Mouse (Mus musculus): ENCODE measurements around the gene Gpr108.

Gene Gpr108

DNA sequence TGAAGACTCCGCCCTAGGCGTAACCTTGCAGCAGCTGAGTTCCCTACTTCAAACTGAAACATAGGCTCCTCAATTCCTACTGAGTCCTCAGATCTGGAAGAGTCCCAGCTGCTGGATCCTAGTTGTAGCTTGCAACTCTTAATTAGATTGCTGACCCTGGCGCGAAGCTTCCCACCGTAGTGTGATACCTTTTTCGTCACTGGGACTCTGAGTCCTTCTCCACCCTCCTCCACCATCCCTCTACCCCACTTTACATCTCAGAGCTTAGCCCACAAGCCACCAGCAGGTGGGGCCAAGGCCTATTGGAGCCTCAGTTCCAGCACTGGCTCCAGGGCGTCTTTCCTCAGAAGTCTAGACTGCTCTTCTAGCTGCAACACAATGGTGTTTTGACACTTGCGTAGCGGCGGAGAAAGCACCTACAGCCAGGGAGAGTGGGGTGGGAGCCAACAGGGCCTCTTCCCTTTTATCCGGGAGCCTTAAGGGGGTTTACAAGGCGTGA is at the start of gene Gpr108:
TSS of gene Gpr108 (minus strand) at position 246 of the 499 bp plus-strand sequence.
- in situ Hi-C loops (cut with MboI, MseI): loop anchor here (5.0 kb wide), 2 partner anchors 44 to 251 kb away; partner anchors contain the start of gene Alkbh7

DNA sequence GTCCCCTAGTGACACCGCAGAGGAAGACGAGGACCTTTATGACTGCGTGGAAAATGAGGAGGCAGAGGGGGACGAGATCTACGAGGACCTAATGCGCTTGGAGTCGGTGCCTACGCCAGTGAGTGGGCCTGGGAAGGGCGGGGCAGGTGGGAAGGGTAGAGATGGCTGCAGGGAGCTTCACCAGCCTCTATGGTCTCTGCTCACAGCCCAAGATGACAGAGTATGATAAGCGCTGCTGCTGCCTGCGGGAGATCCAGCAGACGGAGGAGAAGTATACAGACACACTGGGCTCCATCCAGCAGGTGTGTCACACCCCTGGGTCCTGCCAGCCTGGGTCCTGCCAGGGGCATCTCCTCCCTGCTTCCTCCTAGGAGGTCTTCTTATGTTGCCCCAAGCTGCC is 48.8 kb upstream of the Gpr108 start:
- in situ Hi-C loops (cut with MboI, MseI): loop anchor here (25.0 kb wide), 1 partner anchor 1260 kb away; the partner anchor contains the start of genes Chaf1a and Sh3gl1

DNA sequence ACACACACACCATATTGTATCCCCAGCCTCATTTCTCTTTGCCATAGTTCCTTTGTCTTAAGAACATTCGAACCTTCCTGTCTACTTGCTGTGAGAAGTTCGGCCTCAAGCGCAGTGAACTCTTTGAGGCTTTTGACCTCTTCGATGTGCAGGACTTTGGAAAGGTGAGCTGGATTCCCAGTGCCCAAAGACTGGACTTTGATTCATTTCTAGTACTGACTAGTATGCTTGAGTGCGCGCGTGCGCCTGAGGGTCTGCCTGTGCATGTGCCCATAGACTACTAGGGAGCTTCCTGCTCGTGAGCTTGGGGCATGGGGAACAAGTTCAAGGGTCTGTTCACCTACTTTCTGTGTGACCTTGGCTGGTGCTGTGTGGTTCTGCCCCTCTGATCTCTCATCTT is 47.7 kb upstream of the Gpr108 start:
- in situ Hi-C loops (cut with MboI, MseI): loop anchor here (25.0 kb wide), 1 partner anchor 1259 kb away; the partner anchor contains the start of genes Chaf1a and Sh3gl1

DNA sequence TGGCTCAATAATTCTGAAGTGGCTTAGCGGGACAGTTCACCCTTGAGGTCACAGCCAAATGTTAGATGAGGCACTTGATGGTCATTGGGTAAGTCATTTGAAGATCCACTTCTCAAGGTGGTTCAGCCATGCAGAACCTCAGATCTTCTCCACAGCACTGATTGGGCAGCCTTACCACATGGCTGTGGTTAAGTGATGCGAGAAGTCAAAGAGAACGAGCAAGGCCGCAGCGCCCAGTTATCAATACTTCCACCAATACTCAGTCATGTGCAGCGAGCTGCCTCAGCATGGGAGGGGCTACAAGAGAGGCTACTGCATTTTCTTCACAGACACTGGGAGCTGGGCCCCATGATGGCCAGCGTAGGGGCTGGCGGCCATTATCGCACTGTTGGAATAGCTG is 44.7 kb upstream of the Gpr108 start:
- in situ Hi-C loops (cut with MboI, MseI): loop anchor here (5.0 to 25.0 kb wide), 2 partner anchors 46 to 1256 kb away; partner anchors contain the start of genes Chaf1a, Gpr108, Sh3gl1 and Trip10

DNA sequence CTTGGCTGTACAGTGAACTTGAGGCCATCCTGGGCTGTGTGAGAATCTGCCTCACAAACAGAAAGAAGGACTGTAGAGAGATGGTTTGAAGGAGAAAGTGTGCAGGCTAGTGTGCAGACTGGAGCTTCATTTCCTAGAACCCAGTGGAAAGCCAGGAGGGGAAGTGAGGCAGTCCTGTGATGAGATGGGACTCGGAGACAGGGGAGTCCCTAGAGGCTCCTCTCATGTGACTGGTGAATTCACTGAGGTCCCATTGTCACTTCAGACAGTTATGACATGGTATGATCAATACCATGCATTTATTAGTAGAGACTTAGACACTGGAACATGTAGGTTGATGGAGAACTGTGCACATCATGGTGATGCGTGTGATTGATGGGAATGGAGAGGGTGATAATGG is 44.1 kb upstream of the Gpr108 start:
- in situ Hi-C loops (cut with MboI, MseI): loop anchor here (5.0 to 25.0 kb wide), 2 partner anchors 45 to 1255 kb away; partner anchors contain the start of genes Chaf1a, Gpr108, Sh3gl1 and Trip10

DNA sequence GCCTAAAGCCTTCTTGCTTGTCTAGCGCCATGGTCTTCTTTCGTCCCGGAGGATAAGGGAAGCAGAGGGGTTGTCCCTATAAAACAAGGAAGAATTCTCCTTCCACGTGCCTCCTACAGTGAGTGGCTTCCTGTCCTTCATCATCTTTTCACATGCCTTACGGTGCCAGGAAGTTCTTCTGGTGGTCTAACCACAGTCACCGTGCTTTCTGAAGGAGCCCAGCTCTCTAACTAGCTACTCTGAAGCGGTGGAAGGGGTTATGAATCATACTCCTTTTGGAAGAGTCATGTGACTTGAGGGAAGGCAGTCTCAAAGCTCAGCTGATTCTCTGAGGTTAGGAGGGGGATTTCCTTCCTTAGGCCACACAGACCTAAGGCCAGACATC is 42.4 kb upstream of the Gpr108 start:
- in situ Hi-C loops (cut with MboI, MseI): loop anchor here (5.0 to 25.0 kb wide), 2 partner anchors 43 to 1253 kb away; partner anchors contain the start of genes Chaf1a, Gpr108, Sh3gl1 and Trip10

DNA sequence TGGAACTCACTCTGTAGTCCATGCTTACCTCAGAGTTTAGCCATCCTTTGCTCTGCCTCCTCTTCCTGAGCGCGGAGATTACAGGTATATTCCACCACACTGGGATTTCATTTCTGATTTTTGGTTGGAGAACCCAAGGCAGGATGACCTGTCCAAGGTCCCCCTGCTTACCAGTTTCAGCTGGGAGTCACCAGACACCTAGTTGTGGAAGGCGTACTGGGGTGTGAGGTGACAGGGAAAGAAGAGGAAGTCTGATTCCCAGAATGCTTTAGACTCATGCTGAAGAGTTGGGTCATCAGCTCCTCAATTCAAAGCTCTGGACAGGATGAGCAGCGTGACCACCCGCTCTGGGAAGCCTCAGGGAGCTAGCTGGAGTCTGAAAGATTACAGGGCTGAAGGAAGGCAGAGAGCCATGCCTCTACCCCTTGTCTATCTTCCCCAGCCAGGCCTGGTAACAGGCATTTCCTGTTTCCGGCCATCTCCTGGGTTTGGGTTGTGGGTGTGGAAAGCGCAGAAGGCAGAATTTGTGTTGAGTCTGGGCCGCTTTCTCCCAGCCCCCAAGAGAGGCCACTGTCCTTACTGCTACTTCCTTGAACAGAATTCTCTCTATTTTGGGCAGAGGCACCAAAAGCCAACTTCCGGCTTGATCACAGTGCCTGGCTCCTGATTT is 41.9 kb upstream of the Gpr108 start:
- in situ Hi-C loops (cut with MboI, MseI): loop anchor here (5.0 to 25.0 kb wide), 2 partner anchors 43 to 1253 kb away; partner anchors contain the start of genes Chaf1a, Gpr108, Sh3gl1 and Trip10

DNA sequence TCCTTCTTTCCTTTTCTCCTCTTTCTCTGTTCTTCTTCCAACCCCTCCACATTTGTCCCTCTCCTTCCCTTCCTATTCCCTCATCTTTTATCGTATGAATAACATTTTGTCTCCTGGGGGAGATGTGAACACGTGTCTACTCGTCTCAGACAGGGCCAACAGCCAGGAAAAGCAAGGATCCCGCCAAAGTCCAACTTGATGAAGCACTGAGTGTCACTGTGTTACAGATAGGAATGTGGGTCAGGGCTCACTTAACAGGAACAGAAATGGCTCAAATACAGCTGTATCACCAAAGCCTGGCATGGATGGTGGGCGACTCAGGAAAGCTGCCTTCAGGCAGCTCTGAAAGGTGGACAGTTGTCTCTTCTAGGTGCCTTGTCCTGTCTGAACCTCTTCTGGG is 41.0 kb upstream of the Gpr108 start:
- in situ Hi-C loops (cut with MboI, MseI): loop anchor here (25.0 kb wide), 1 partner anchor 1252 kb away; the partner anchor contains the start of genes Chaf1a and Sh3gl1

DNA sequence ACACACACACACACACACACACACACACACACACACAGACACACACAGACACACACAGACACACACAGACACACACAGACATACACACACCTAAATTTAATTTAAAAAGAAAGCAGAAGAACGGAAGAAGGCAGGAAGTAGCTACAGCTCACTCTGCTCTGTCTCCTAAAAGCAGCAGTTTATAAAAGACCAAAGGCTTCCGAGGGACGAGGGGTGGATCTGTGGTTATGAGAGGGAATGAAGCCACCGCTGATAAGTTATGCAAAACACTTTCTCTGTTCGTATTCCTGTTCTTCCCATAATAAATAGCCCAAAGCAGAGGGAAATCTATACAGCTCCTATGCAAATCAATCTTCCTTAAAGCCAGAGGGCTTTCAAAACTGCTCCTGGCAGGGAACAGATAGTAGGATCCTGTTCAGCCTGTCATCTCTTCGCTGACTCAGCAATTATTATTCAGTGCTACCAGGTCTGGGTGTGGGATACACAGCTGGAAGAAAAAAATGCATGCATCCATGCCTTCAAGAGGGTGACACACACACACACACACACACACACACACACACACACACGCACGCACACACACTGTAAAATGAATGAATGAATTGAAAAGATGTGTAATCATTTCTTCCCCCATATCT is 38.6 kb upstream of the Gpr108 start:
- in situ Hi-C loops (cut with MboI, MseI): loop anchor here (25.0 kb wide), 1 partner anchor 1250 kb away; the partner anchor contains the start of genes Chaf1a and Sh3gl1

DNA sequence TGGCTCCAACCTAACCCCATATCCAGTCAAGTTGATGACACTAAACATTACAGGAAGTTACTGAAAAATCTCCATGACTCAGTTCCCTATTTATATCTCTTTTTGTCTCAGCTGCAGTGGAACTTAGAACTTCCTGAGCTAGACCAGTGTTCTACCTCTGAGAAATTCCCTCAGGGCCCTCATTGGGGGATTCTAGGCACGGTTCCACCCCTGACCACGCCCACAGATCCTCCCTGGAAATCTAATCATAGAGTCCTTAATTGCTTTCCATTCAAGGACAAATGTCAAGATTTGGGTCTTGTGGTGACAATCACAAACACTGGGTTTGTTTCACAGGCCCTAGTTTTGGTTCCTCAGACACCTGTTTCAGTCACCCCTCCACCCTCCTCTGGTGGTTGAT is 36.8 kb upstream of the Gpr108 start:
- in situ Hi-C loops (cut with MboI, MseI): loop anchor here (25.0 kb wide), 1 partner anchor 1248 kb away; the partner anchor contains the start of genes Chaf1a and Sh3gl1

DNA sequence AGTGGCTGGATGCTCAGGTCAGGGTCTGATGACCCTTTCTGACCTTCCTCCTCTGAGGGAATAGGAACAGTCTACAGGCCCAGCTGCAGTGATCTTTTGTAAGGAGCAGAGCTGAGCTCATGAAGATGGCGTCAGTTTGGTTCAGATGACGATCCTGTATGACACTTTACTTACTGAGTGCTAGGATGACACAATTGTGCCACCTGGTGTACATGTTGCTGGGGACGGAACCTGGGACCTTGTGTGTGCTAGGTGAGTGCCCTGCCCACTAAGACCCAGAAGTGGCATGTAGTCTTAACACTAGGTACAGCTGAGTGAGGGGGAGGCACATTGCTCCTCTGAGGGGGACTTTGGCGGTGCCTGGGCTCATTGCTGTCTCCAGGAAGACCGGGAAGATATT is 35.7 kb upstream of the Gpr108 start:
- in situ Hi-C loops (cut with MboI, MseI): loop anchor here (25.0 kb wide), 1 partner anchor 1247 kb away; the partner anchor contains the start of genes Chaf1a and Sh3gl1

DNA sequence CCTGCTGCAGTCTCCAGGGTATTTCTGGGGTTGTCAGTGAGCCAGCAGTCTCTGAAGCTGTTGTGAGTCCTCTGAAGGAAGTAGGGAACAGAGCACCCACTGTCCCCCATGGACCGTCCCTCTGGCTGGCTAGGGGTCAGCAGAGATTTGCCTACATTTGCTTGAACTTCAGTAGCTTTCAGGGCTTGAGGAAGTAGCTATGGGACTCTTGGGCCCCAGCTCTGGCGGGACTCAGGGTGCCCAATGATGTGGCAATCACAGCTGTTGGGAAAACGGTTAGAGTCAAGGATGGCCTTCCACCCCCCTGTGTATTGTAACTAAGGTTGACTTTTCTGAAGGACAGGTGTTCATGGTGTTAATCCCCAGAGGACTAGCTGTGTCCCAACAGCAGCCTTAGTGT is 32.2 kb upstream of the Gpr108 start:
- in situ Hi-C loops (cut with MboI, MseI): loop anchor here (25.0 kb wide), 1 partner anchor 1243 kb away; the partner anchor contains the start of genes Chaf1a and Sh3gl1

DNA sequence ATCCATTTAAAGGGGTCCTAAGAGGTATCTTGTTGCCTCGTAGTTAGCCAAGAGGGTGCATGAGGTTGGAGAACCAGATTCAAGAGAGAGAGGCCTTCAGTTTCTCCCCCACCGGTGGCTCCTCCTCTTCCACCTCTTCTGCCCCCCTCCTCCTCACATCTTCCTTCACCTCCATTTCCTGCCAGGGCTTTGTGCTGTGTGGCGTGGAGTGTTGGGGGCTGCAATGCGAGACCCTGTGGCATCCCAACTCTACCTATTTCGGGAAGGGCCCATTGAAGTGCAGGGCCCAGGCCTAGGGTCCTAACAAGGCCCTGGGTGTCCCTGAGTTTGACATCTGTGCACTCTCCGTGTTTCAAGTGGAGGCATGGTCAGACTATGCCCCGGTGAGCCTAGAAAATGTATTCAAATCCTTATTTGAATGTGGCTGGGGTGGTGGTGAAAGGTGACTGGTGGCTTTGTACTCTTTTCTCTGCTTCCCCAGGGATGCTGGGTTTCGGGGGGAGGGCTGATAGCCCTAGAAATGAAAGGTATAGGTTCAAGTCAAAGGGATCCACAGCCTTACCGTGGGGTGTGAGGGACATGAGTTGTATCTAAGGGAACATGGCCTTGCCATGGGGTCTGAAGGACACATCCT is 31.5 kb upstream of the Gpr108 start:
- in situ Hi-C loops (cut with MboI, MseI): loop anchor here (25.0 kb wide), 1 partner anchor 1242 kb away; the partner anchor contains the start of genes Chaf1a and Sh3gl1

DNA sequence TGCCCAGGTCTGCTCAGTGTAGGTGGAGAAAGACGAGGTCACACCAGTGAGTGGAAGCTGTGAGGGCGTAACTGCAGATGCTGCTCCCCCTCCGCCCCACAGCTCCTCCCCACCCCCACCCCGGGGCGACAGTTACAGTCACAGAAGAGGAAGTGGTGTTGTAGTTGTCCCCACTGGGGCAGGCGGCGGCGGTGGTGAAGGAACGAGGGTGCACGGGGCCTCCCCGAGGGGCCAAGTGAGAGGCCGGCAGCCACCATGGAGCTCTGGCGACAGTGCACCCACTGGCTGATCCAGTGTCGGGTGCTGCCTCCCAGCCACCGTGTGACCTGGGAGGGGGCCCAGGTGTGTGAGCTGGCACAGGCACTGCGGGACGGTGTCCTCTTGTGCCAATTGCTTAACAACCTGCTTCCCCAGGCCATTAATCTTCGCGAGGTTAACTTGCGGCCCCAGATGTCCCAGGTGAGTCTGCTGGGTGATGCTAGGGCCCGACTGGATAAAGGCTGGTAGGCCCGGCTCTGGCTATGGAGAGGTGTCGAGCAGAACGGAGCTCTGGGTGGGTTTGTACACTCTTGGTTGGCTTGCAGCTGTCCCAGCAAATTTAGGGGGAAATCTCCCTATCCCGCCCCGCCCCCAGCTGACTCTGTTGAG is 30.8 kb upstream of the Gpr108 start, which contains the start of gene Vav1:
TSS of gene Vav1 (plus strand) at position 158 of the 648 bp plus-strand sequence.
- in situ Hi-C loops (cut with MboI, MseI): loop anchor here (25.0 kb wide), 1 partner anchor 1242 kb away; the partner anchor contains the start of genes Chaf1a and Sh3gl1

DNA sequence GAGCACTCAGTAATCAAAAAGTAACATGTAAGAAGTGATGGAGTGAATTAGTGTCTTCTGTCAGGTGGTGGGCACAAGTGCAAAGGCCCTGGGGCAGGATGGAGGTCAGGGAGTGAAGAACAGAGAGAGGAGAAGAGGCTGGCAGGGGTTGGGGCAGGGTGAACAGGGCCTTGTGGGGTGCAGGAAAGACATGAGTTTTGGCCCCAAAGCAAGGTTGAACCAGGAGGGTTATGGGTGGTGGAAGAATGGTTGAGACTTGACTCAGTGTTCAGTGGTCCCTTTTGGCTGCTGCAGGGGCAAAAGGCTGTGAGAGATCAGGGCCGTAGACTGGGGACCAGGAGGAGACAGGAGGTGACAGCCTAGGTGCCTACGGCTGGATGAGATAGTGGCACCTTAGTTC is 30.3 kb upstream of the Gpr108 start:
- in situ Hi-C loops (cut with MboI, MseI): loop anchor here (25.0 kb wide), 1 partner anchor 1241 kb away; the partner anchor contains the start of genes Chaf1a and Sh3gl1

DNA sequence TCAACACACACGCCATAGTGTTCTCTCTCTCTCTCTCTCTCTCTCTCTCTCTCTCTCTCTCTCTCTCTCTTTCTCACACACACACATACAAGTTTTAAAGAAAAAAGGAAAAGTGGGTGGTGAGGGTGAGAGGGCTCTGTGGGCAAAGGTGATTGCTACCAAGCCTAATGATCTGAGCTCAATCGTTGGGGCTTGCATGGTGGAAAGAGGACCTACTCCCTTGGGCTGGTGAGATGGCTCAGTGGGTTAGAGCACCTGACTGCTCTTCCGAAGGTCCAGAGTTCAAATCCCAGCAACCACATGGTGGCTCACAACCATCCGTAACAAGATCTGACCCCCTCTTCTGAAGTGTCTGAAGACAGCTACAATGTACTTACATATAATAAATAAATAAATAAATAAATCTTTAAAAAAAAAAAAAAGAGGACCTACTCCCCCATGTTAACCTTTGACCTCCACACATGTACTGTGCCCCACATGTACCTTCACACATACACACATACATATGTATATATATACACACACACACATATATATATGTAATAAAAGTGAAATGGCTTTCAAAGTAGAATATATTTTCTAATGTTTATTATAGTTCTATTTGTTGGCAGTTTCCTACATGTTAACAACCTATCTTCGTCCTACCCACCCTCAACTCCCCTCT is 29.5 kb upstream of the Gpr108 start:
- in situ Hi-C loops (cut with MboI, MseI): loop anchor here (25.0 kb wide), 1 partner anchor 1240 kb away; the partner anchor contains the start of genes Chaf1a and Sh3gl1

DNA sequence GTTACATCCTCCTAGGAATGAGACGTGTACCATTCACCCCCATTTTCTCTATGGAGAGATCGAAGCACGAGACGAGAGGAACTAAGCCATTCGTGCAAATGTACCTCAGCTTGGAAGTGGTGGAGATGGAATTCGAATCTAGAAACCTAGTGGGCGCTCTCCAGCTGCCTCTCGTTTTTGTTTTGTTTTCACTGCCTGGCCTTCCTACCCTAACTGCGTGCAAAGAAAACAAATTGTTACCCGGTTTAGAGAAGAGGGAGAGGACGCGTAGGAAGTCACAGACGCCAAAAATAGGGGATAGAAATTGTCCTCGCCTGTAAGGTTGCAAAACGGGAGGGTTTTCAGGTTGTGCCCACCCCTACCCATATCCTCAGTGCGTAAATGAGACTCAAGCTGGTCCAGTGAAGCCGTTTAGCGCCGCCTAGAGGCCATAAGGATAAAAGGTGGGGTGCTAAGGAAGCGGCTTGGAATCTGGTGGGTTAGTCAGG is 28.4 kb upstream of the Gpr108 start:
- in situ Hi-C loops (cut with MboI, MseI): loop anchor here (25.0 kb wide), 1 partner anchor 1239 kb away; the partner anchor contains the start of genes Chaf1a and Sh3gl1

DNA sequence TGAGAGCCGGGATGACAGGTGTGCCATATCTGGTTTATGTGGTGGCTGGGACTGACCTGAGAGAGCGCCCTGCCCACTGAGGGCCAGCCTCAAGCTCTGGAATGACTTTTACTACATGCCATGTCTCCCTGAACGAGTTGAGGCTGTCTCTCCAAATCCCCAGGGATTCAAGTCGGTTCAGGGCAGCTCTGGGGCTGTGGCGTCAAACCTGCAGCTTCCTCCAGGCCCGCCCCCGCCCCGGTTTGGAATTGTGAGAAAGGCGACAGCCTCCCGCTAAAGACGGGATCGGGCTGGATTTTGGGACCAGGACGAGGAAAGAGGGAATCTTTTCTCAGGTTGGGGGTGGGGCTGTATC is 27.7 kb upstream of the Gpr108 start:
- in situ Hi-C loops (cut with MboI, MseI): loop anchor here (25.0 kb wide), 1 partner anchor 1239 kb away; the partner anchor contains the start of genes Chaf1a and Sh3gl1
